Mouse (Mus musculus): Measurements from ENCODE around the gene Pld2.
"Not testable (repeated sequence)": the region's sequence is repeated elsewhere in the genome, so short reads cannot be mapped to it uniquely, and the experiment has no call there.

Gene Pld2

DNA sequence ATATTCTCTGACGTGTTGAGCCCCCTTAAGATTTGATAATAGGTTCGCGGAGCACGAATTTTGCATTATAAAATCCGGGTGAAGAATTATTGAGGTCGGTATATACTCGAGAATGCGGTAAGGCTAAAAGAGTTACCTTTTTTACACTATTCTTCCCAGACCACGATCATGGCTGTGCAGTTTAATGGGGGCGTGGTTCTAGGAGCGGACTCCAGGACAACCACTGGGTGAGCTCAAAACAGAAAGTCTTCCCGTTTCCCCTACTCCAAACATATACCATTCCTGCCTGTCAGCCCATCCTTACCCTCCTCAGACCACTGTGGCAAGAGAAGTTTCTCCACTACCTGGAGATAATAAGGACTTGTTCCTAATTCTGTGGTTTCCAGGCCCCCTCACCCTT, 14.1 kb upstream of the Pld2 start:
- DNase-seq (ENCODE audit: low read depth, low spot score): peak; percentile 42

DNA sequence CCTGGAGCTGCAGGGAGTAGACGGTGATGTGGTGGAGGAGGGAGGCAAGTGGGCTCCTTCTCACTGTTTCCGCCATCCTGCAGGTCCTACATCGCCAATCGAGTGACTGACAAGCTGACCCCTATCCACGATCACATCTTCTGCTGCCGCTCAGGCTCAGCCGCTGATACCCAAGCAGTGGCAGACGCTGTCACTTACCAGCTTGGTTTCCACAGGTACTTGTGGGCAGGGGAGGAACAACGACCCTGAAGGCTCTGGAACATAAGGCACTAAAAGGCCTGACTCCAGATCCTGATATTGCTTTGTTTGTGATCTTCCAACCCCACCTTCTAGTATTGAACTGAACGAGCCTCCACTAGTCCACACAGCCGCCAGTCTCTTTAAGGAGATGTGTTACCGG, 13.7 kb upstream of the Pld2 start:
- DNase-seq (ENCODE audit: low read depth, low spot score): no peak

DNA sequence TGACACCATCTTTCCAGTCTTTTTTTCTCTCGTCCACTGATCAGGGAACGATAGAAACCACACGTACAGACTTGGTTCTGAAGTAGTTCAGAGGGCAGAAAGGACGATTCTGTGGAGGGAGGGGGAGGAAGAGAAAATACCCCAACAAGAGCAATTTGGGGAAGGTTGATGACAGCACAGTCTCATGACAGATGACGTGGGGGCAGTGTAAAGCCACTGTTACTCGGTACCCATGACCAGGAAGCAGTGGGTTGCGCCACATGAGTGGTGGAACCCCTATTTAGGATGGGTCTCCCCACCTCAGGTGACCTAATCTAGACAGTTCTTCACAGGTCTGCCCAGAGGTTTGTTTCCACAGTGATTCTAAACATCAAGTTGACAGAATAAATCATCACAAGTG, 11.3 kb upstream of the Pld2 start:
- DNase-seq (ENCODE audit: low read depth, low spot score): no peak

DNA sequence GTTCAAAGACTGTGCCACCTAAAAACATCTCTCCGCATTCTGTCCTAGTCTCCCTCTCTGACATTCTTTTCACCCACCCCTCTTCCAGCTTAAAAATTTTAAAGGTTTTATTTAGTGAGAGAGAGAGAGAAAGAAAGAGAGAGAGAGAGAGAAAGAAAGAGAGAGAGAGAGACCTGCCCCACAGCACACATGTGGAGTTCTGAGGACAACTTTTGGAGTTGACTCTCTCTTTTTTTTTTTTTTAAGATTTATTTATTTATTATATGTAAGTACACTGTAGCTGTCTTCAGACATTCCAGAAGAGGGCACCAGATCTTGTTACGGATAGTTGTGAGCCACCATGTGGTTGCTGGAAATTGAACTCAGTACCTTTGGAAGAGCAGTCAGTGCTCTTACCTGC, 8.8 kb upstream of the Pld2 start:
- not testable (repeated sequence) for DNase-seq (ENCODE audit: low read depth, low spot score)

DNA sequence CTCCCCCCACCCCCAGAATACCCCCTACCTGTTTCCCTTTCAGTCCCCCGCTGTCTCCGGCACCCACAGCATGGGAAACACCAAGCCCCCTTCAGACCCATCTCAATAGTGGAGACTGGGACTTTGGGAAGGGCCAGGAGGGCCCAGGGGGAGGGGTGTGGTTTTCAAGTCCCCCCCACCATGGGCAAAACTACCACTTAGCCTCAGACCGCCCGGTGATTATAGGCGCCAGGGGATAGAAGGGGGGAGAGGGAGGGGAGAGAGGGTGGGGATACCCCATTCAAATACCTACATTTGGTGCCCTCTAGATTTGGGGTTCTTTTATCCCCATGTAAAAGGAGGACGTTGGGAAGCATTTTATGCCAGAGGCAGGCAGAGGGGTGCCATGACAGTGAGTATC, 7.0 kb upstream of the Pld2 start, which contains the start of gene Gm40193:
Gene Gm40193, minus strand, starts transcription at position 101 of the 400 bp plus-strand sequence.
- no peak for DNase-seq (ENCODE audit: low read depth, low spot score)

DNA sequence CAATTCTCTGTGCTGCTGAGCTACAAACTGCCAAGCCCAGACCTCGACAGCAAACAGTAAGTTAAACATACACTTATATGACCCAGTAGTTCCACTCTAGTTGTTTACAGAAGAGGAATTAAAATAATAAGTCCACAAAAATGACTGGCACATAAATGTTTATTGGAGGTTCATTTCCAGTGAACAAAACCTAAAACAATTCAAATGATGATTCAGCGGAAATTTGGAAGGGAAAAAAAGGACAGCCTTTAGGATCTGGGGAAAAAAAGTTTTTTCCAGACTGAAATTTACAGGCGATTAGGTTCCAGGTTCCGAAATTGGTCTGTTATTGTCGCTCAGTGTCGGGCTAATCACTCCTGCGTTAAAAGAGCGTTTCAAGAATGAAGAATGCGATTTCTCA, 441 bp upstream of the Pld2 start:
- no peak for DNase-seq (ENCODE audit: low read depth, low spot score)

DNA sequence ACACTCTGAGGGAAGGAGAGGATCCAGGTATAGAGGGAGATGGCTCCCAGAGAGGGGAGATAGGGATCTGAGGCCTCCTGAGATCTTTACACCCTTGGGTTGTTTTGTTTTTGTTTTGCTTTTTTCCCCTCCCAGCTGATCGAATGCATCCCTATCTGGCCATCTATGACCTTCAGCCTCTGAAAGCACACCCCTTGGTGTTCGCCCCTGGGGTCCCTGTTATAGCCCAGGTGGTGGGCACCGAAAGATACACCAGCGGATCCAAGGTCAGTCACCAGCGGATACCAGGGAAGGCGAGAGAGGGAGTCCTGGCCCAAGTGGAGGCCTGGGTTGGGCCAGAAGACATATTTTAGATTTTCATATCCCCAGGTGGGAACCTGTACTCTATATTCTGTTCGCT, 1.1 kb downstream of the Pld2 start:
- DNase-seq (ENCODE audit: low read depth, low spot score): no peak

DNA sequence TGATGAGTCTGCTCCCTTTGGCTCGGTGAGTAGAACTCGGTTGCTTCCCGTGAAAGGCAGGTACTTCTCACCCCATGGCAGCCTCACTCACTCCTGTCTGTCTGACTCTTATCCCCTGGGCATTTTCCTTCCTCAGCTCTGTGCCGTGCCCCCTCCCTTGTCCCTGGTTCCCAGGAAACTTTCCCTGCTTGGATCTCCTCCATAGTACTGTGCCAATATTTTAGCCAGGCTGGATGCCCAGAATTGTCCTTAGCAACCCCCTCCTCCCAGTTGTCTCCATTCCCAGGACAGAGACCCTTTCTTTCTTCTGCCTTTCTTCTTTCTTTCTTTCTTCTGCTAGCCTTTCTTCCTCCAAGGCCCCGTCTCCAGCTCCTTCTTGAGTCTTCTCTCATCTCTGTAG, 1.6 kb downstream of the Pld2 start:
- no peak for DNase-seq (ENCODE audit: low read depth, low spot score)

DNA sequence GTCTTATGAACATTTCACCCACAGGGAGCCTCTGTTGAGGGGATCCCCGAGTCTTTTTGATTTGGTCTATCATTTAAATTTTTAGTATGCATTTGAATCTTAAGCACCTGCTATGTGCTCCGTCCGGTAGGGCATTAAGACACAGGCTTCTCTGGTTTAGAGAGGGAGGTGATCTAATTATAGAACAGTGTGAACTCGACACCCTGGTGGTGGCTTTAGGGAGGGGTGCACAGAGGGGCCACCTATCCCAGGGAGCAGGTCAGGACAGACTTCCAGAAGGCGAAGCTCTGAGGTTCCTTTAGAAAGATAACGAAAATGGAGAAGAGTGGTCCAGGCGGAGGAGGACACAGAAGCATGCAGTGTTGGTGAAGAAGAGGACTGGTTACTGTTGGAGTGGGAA, 4.6 kb downstream of the Pld2 start:
- DNase-seq (ENCODE audit: low read depth, low spot score): no peak

DNA sequence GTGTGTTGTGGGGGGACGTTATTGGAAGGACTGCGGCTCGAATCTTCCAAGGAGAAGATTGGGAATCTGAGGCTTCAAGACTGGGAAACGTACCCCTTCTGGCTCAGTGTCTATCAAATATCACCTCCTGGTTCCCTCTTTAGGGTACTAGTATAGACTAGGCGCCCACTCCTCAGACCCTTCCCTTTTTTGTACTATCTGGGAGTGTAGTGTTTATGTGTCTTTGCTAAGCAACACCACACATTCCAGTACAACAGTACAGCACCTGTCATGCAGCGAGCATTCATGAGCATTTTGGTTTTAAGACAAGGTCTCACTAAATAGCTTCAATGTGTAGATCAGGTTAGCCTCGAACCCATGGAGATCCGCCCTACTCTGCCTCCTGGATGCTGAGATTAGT, 11.7 kb downstream of the Pld2 start:
- DNase-seq (ENCODE audit: low read depth, low spot score): no peak

DNA sequence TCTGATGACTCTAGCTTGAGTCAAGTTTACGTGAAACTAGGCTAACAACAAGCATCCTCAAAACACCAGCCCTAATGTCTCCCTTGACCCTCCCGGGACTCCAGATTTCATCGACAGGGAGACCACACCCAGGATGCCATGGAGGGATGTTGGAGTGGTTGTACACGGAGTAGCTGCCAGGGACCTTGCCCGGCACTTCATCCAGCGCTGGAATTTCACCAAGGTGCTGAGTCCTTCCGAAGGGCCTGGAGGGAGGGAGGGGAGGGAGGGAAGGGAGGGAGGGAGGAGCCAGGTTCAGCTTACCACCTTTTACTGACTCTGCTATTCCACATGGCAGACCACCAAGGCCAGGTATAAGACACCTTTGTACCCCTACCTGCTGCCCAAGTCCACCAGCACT, 14.1 kb downstream of the Pld2 start:
- no peak for DNase-seq (ENCODE audit: low read depth, low spot score)

DNA sequence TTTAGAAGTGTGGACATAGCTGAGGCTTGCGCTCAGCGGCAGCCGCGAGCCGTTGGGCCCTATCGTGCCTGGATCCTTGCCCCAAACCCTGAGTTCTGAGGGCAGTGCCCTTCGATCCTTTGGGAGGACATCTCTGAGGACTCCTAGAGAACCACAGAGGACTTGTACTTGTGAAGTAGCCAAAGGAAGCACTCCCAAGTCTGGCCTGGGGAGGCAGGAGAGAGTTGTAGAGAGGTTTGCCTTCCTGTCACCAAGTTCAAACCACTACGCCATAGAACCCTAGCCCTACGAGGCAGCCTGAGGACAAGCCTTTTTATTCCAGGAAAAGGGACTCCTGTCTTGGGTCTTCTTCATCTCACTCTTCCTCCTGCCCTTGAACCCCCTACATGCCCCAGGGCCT, 17.7 kb downstream of the Pld2 start:
- DNase-seq (ENCODE audit: low read depth, low spot score): peak; percentile 63

DNA sequence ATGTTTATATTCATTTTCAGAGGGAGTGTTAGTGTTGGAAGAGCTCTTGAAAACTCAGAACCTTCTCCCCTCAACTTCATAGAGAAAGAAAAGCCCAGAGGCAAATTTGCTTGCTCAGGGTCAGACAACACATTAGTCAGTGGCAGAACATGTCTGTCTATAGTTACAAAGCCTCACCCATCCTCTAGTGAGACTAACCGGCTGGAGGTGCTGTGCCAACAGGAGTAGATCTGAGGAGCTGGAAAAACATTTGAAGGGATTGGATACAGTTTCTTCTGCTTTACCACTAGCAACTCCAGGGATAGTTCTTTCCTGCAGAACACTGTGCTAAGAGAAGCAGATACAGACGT, 22.0 kb downstream of the Pld2 start:
- DNase-seq (ENCODE audit: low read depth, low spot score): no peak

DNA sequence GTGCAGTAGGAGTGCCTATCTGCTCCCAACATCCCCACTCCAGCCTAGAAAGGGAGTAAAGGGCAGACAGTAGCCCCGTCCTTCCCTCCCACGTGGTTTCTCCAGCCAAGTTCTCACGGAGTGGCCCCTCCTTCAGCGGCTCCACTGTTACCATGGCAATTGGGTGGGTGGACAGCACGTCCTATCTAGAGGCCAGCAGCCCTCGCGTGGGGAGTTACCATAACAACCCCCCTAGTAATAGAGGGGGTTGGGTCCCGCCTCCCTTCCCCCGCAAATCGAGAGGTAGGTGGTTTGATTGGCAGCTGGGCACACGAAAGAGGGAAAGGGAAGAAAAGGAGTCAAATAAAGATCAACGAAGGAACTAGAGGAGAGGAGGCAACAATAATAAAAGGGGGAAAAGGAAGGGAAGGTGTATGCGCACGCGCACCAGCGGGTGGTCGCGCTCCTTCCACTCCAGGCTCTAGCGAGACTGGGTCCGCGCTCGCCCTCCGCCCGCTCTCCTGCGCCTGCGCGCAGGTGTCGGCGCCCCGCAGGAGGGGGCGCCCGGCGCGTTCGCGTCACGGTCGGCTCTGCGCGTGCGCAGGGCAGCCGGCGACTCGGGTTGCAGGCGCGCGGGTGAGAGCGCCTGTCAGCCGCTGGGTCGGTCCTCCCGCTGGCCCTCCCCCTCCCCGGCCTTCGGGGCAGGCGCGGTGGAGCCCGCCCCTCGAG, 22.6 kb downstream of the Pld2 start, which contains the start of gene Mink1:
Gene Mink1, plus strand, starts transcription at position 595 of the 708 bp plus-strand sequence.
- peak; percentile 95 for DNase-seq (ENCODE audit: low read depth, low spot score)

DNA sequence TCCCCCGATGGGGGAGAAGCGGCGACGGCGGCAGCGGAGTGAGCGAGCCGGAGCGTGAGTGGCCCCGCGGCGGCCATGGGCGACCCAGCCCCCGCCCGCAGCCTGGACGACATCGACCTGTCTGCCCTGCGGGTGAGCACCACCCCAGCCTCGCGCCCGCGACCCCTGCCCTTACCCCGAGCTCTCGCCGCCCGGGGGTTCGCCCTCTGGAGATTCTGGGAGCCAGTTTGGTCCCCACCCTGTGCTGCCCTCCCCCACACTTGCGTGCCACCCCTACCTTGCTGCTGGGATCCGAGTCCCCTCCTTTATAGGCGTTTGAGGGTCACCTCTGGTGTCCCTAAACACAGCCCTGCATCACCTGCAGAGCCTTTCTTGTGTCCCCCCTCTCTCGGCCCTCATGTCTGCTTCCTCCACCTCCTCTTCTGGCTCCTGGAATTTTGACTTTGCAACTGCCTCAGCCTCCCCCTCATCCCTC, 23.2 kb downstream of the Pld2 start:
- DNase-seq (ENCODE audit: low read depth, low spot score): no peak

DNA sequence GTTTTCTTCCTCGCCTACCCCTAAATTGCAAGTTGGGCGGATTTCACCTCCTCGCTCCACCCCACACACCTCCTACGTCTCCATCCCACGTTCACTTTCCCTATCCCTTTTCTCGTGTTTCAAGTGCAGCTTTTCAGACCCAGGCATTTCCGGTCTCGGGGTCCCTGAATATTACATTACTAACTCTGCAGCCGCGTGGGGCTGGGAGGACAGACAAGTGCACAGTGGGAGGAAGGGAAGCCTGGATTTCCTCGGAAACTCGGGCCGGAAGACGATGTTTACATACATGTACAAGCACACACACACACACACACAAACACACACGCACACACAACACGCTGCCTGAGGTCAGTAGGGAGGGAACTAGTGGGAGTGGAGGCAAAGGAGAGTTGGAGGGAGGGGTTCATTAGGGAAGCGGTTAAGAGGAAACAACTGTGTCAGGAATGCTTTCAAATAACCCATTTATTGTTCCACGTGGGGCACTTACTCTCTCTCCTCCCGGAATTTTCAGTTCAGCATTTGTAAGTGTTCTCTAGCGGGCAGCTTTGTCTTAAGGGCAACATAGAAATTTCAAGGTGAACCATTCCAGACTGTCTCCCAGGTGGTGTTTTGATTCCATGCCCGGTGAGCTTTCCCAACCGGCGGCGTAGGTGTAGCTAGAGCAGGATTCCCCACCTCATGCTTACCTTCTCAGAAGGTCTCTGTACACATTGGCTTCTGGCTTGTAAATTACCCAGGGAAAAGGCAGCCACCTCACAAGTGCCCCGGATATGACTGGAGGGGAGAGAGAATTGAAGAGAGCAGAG, 23.8 kb downstream of the Pld2 start:
- peak; percentile 46 for DNase-seq (ENCODE audit: low read depth, low spot score)

DNA sequence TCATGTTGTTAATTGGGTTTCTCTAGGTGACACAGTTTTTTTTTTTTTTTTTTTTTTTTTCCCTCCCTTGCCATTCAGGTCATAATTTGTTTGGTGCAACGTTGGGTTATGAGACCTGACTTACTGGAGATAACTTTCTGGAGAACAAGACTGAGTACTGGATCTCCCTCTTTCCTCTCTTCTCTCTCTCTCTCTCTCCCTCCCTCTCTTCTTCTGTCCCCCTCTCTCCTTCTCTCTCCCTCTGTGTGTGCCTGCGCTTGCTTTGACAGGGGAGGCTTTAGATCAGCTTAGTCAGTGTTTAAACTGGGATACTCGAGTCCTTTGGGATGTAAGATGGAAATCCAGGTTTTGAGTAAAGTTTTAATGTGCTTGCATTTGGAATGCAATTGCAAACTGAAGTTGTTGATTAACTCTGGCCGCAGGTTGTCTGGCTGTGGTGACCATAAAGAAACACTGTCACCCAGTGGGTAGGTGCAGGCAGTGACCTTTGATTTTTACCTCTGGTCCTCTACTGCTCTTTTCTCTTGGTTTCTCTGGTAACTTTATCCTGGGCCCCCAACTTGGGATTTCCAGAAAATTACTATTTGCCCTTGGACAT, 24.5 kb downstream of the Pld2 start:
- no peak for DNase-seq (ENCODE audit: low read depth, low spot score)

DNA sequence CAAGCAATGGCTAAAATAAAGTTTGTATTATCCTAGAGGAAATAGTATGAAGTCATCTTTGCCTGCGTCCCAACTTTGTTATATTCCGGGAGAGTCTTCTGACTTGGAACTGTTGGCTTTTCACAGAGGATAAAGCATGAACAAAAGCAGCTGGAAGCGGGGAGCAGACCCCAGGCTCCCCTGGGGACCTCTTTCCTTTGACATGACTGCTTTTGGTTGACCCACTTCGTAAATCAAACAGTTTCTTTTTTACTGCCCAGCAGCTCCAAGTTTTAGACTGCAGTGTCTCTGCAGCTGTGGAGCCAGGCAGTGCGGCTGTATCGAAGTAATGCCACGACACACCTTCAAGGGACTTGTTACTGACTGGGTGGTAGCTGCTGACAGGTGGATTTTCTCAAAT, 26.7 kb downstream of the Pld2 start:
- no peak for DNase-seq (ENCODE audit: low read depth, low spot score)

DNA sequence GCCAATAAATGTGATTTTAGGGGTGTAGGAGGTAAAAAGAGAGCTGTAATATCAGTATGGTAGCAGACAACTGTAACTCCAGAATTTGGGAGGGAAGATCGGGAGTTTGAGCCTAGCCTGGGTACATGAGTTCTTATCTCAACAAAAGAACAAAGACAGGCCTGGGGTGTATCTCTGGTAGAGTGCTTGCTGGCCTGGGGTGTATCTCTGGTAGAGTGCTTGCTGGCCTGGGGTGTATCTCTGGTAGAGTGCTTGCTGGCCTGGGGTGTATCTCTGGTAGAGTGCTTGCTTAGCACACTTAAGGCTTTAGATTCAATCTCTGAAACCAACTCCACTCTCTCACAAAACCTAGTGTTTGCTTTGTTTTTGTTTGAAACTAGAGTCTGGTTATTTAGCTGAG, 30.8 kb downstream of the Pld2 start:
- not testable (repeated sequence) for DNase-seq (ENCODE audit: low read depth, low spot score)

DNA sequence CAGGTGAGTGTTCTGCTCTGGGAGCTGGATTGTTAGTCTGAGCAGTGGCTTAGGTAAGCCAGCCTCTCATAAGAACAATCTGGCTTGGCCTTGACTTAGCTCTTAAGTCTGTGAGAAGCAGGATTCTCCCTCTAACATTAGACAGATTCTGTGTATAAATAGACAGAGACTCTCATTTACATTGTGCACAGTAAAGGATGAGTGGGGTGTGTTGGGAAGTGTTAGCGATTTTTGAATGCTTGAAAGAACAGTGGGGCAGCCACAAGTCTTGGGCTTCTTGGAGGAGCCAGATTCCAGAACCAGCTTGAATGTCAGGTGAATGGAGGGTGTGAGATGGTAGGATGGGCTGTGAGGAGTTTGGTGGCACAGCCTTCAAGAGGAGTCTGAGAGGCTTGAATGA, 31.8 kb downstream of the Pld2 start:
- no peak for DNase-seq (ENCODE audit: low read depth, low spot score)

DNA sequence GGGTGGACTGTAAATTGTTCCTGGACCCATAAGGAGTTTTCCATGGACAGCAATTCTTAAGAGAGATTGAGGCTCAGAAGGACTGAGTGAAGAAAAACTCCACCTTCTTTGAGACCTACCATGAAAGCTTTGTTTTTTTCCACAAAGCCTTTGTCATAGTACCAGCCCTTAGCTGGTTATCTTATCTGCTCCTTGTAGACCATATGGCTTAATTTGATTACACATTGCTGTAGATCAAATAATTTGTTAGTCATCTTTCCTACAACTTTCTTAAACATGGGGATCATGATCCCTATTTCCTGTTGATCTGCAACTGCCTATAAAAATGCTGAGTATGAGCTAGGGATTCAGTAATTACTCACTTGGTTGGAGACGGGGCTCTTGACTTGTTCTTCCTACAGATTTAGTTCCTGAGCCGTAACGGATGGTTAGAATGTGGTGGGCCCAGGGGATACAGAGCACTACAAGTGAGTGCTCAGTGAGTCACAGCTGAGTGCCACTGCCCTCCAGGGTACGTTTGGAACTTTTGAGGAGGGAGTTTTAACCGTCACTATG, 32.6 kb downstream of the Pld2 start:
- no peak for DNase-seq (ENCODE audit: low read depth, low spot score)

DNA sequence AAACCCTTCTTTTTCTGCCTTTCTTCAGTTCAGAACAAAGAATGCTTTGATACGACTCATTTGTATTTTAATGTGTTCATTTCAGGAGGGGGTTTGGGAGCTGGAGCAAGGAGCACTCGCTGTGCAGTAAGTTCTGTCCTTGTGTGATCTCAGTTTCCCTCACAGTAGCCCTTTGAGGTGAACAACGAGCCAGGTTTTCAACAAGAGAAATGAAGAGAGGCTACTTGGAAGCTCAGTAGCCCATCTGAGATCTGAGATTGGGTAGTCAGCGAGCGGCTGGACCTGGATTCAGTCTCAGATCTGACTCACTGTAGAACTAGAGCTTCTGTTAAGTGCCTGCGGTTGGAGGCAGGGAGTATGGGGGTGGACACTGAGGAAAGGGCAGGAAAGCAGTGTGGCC, 34.0 kb downstream of the Pld2 start:
- no peak for DNase-seq (ENCODE audit: low read depth, low spot score)

Measured in ZHBTc4 (cell line).